In the genomic region with DNA sequence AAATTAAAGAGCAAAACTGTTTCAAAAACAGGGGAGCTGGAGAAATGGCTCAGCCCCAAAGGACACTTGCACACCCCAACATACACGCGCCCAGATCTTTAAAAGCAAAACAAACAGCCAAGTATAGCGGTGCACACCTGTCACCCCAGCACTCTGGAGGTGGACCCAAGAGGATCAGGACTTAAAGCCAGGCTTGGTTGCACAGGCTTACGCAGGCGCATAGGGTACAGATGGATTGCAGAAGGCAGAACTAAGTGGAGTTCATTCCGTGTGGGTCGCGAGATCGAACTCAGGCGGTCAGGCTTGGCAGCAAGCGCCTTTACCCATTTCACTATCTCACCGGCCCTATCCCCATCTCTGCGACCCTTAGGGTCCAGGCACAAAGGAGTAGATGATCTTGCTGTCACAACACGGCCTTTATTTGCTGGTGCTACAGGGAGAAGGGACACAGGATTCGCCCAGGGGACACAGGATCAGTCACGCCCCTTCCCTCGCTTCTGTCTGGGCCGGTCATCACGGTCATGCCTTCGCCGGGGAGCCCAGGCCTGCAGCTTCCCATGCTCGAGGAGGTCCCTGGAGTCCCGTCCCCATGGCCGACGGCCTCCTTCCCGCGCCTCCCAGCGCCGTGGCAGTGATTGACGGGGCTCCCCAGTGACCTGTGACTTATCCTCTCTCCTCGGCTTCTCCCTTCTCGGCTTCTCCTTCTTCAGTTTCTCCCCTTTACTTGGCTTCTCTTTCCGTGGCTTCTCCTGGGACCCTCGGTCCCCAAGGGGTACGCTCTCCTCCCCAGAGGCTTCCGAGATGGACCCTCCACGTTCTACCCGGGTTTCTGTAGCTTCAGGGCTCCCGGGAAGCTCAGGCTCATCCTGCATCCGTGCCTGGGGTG, we compare ENCODE assay signal across 8 mouse cellular contexts. TPM values are rescaled to one million over a fixed set of nuclear protein-coding genes. Genes with fewer than 3 reads are reported as not detected.
A peak's percentile ranks its signal among the peaks of the same experiment; 100 is the strongest.
DNase-seq lines count a peak whose midpoint lies in the region; ATAC-seq and TF ChIP-seq lines count a peak whose summit lies in the region.

No protein-coding gene starts in this region.

- TF ChIP-seq CTCF in lung, postnatal 0 days (IDR thresholded peaks at IDR 0.05), result no peak

- H3K4me2 ChIP-seq in lung, postnatal 0 days (replicated peaks; ENCODE audit: low read depth, low read length), result peak overlapping the region; percentile 17; the same call in 1 of the 2 replicates
- peak overlapping the region; percentile 95 for H3K4me2 ChIP-seq in limb, embryonic 15.5 days
- H3K4me2 ChIP-seq in stomach, embryonic 15.5 days, result peak overlapping the region; percentile 92

- H3K9me3 ChIP-seq in lung, postnatal 0 days (ENCODE audit: low read length), result no peaks in the 10 kb centered on the region
- no peaks in the 10 kb centered on the region for H3K9me3 ChIP-seq in limb, embryonic 15.5 days
- no peaks in the 10 kb centered on the region for H3K9me3 ChIP-seq in stomach, embryonic 15.5 days

- H3K27ac ChIP-seq in lung, postnatal 0 days (ENCODE audit: low read length), result no peak overlapping the region
- H3K27ac ChIP-seq in limb, embryonic 15.5 days, result no peak overlapping the region
- no peak overlapping the region for H3K27ac ChIP-seq in stomach, embryonic 15.5 days

- H3K36me3 ChIP-seq in lung, postnatal 0 days (ENCODE audit: insufficient read depth, low read length), result no peaks in the 10 kb centered on the region
- H3K36me3 ChIP-seq in limb, embryonic 15.5 days, result peaks cover 20% of the 10 kb centered on the region
- H3K36me3 ChIP-seq in stomach, embryonic 15.5 days, result peaks cover 18% of the 10 kb centered on the region

- peaks cover 14% of the 10 kb centered on the region for H3K4me1 ChIP-seq in lung, postnatal 0 days (ENCODE audit: insufficient read depth, low read depth, low read length)
- H3K4me1 ChIP-seq in limb, embryonic 15.5 days, result peaks cover 55% of the 10 kb centered on the region
- H3K4me1 ChIP-seq in stomach, embryonic 15.5 days, result peaks cover 45% of the 10 kb centered on the region

- H3K27me3 ChIP-seq in lung, postnatal 0 days (replicated peaks; ENCODE audit: insufficient read depth, low read length), result peaks cover 19% of the 10 kb centered on the region; the same call in 1 of the 2 replicates
- H3K27me3 ChIP-seq in limb, embryonic 15.5 days, result peaks cover 35% of the 10 kb centered on the region
- peaks cover 22% of the 10 kb centered on the region; the same call in 1 of the 2 replicates for H3K27me3 ChIP-seq in stomach, embryonic 15.5 days (replicated peaks)

- H3K4me3 ChIP-seq in lung, postnatal 0 days (ENCODE audit: low read depth, low read length), result no peak overlapping the region
- peak overlapping the region; percentile 16 for H3K4me3 ChIP-seq in limb, embryonic 15.5 days
- peak overlapping the region; percentile 13 for H3K4me3 ChIP-seq in stomach, embryonic 15.5 days (replicated peaks)

- H3K9ac ChIP-seq in lung, postnatal 0 days (replicated peaks; ENCODE audit: low read depth), result no peak overlapping the region
- H3K9ac ChIP-seq in limb, embryonic 15.5 days, result 0 out of 2 replicates have a peak overlapping the region, but pooled peaks have one; percentile 10
- H3K9ac ChIP-seq in stomach, embryonic 15.5 days, result 0 out of 2 replicates have a peak overlapping the region, but pooled peaks have one; percentile 16

- no peak for ATAC-seq in cerebellum, adult (ENCODE audit: insufficient number of reproducible peaks, low FRiP score, low TSS enrichment)
- ATAC-seq in lung, postnatal 0 days, result no peak
- ATAC-seq in limb, embryonic 15.5 days (ENCODE audit: insufficient number of reproducible peaks, low FRiP score, low TSS enrichment, low read depth), result no peak
- ATAC-seq in stomach, embryonic 15.5 days (ENCODE audit: insufficient read depth, low FRiP score, low read depth), result no peak

- WGBS in lung, postnatal 0 days, result 23% methylated on average over 40 of the region's 40 CpGs
- 21% methylated on average over 40 of the region's 40 CpGs for WGBS in limb, embryonic 15.5 days
- WGBS in stomach, embryonic 15.5 days, result 23% methylated on average over 40 of the region's 40 CpGs

- DNase-seq in cerebellum, adult 11-12 months, result peak; percentile 45
- DNase-seq in lung, postnatal 0 days (ENCODE audit: low spot score), result no peak
- no peak for DNase-seq in lung, adult 18-20 months
- DNase-seq in thymus, postnatal 0 days (ENCODE audit: low spot score), result no peak
- no peak for DNase-seq in spleen, adult 12 weeks (ENCODE audit: low spot score)

- TF ChIP-seq EP300 in lung, postnatal 0 days (IDR thresholded peaks at IDR 0.05), result no peak

RNA-seq across cellular contexts. Expression of gene Amh, which starts 3.3 kb away (rescaled TPM):
- polyA plus RNA-seq in lung, postnatal 0 days (2015; fragmentation: Nextera tagmentation; extraction: Ambion mirVana), result 0.07 TPM in 1 of 2 replicates, not detected in the other
- polyA plus RNA-seq in limb, embryonic 15.5 days (2015; fragmentation: Nextera tagmentation; extraction: Ambion mirVana), result not detected in 2 replicates
- not detected in 2 replicates for polyA plus RNA-seq in stomach, embryonic 15.5 days (2015; fragmentation: Nextera tagmentation; extraction: Ambion mirVana)
- 0.08 TPM in 2 replicates for polyA plus RNA-seq in thymus, postnatal 0 days (2015; fragmentation: Nextera tagmentation; extraction: Ambion mirVana)

RNA-seq across cellular contexts. Expression of gene Jsrp1, which starts 5.0 kb away (rescaled TPM):
- polyA plus RNA-seq in lung, postnatal 0 days (2015; fragmentation: Nextera tagmentation; extraction: Ambion mirVana), result 0.25 TPM in 1 of 2 replicates, not detected in the other
- 7.5 and 26.8 TPM in 2 replicates for polyA plus RNA-seq in limb, embryonic 15.5 days (2015; fragmentation: Nextera tagmentation; extraction: Ambion mirVana)
- 1.0 and 1.4 TPM in 2 replicates for polyA plus RNA-seq in stomach, embryonic 15.5 days (2015; fragmentation: Nextera tagmentation; extraction: Ambion mirVana)
- 0.15 and 0.29 TPM in 2 replicates for polyA plus RNA-seq in thymus, postnatal 0 days (2015; fragmentation: Nextera tagmentation; extraction: Ambion mirVana)

RNA-seq across cellular contexts. Expression of gene Plekhj1, which starts 9.9 kb away (rescaled TPM):
- 59.9 and 69.1 TPM in 2 replicates for polyA plus RNA-seq in lung, postnatal 0 days (2015; fragmentation: Nextera tagmentation; extraction: Ambion mirVana)
- polyA plus RNA-seq in limb, embryonic 15.5 days (2015; fragmentation: Nextera tagmentation; extraction: Ambion mirVana), result 119 and 124 TPM in 2 replicates
- polyA plus RNA-seq in stomach, embryonic 15.5 days (2015; fragmentation: Nextera tagmentation; extraction: Ambion mirVana), result 117 and 118 TPM in 2 replicates
- 137 and 140 TPM in 2 replicates for polyA plus RNA-seq in thymus, postnatal 0 days (2015; fragmentation: Nextera tagmentation; extraction: Ambion mirVana)

RNA-seq across cellular contexts. Expression of gene Sf3a2, which starts 10.3 kb away (rescaled TPM):
- polyA plus RNA-seq in lung, postnatal 0 days (2015; fragmentation: Nextera tagmentation; extraction: Ambion mirVana), result 27.0 and 29.4 TPM in 2 replicates
- polyA plus RNA-seq in limb, embryonic 15.5 days (2015; fragmentation: Nextera tagmentation; extraction: Ambion mirVana), result 59.0 and 71.7 TPM in 2 replicates
- polyA plus RNA-seq in stomach, embryonic 15.5 days (2015; fragmentation: Nextera tagmentation; extraction: Ambion mirVana), result 52.6 and 62.0 TPM in 2 replicates
- 62.7 and 80.3 TPM in 2 replicates for polyA plus RNA-seq in thymus, postnatal 0 days (2015; fragmentation: Nextera tagmentation; extraction: Ambion mirVana)

RNA-seq across cellular contexts. Expression of gene Oaz1, which starts 18.1 kb away (rescaled TPM):
- polyA plus RNA-seq in lung, postnatal 0 days (2015; fragmentation: Nextera tagmentation; extraction: Ambion mirVana), result 1,344 and 1,416 TPM in 2 replicates
- polyA plus RNA-seq in limb, embryonic 15.5 days (2015; fragmentation: Nextera tagmentation; extraction: Ambion mirVana), result 1,708 and 1,872 TPM in 2 replicates
- polyA plus RNA-seq in stomach, embryonic 15.5 days (2015; fragmentation: Nextera tagmentation; extraction: Ambion mirVana), result 1,556 and 1,602 TPM in 2 replicates
- 2,037 and 2,048 TPM in 2 replicates for polyA plus RNA-seq in thymus, postnatal 0 days (2015; fragmentation: Nextera tagmentation; extraction: Ambion mirVana)

Comparison
In these comparisons a context has a peak if more than half of its experiments do, and no peak if none do; other contexts are left out.
1. H3K4me2 ChIP-seq: peak in every context shown above with its lines; median percentile 95 in limb, embryonic 15.5 days; 92 in stomach, embryonic 15.5 days; 17 in lung, postnatal 0 days.